Mouse (Mus musculus): Measurements from ENCODE around the gene Glyctk. TPM values are rescaled to one million over a fixed set of nuclear protein-coding genes. Genes with fewer than 3 reads are reported as not detected.

Gene Glyctk
- polyA plus RNA-seq, 1 experiment from 2014 or later: 9.4 TPM

GRCm38 (mm10) chr9:106157623-106157925 is 364 bp downstream of the Glyctk start:
- Histone ChIP-seq H3K9me3 (replicated peaks) (no peaks in the 10 kb centered on the region), H3K4me3 (replicated peaks) (no peak overlapping the region), H3K27ac (peak overlapping the region; percentile 38), H3K4me2 (no peak overlapping the region), H3K36me3 (no peaks in the 10 kb centered on the region), H3K27me3 (no peaks in the 10 kb centered on the region), H3K4me1 (peaks cover 9% of the 10 kb centered on the region), H3K9ac (no peak overlapping the region)
- WGBS: 85% methylated on average over 10 of the region's 10 CpGs
- ATAC-seq (replicated peaks; ENCODE audit: low FRiP score): 0 out of 2 replicates have a peak, but pooled peaks have one; percentile 5

GRCm38 (mm10) chr9:106156921-106157622 is 866 bp downstream of the Glyctk start:
- 80% methylated on average over 21 of the region's 21 CpGs for WGBS
- Histone ChIP-seq H3K27ac (peak overlapping the region; percentile 38; the same call in 1 of the 2 replicates), H3K27me3 (no peaks in the 10 kb centered on the region), H3K9me3 (replicated peaks) (no peaks in the 10 kb centered on the region), H3K4me2 (no peak overlapping the region), H3K9ac (no peak overlapping the region), H3K36me3 (no peaks in the 10 kb centered on the region), H3K4me1 (peaks cover 9% of the 10 kb centered on the region), H3K4me3 (replicated peaks) (no peak overlapping the region; the same call in 1 of the 2 replicates)
- ATAC-seq (replicated peaks; ENCODE audit: low FRiP score): no peak

- Histone ChIP-seq H3K27me3 (no peaks in the 10 kb centered on the region), H3K4me2 (no peak overlapping the region), H3K4me3 (replicated peaks) (no peak overlapping the region), H3K27ac (no peak overlapping the region), H3K9me3 (replicated peaks) (no peaks in the 10 kb centered on the region), H3K4me1 (peaks cover 9% of the 10 kb centered on the region), H3K36me3 (no peaks in the 10 kb centered on the region), H3K9ac (no peak overlapping the region)
- WGBS: 63% methylated on average over 5 of the region's 5 CpGs
- ATAC-seq (replicated peaks; ENCODE audit: low FRiP score): no peak
Measured at GRCm38 (mm10) chr9:106156419-106156818, 1.5 kb downstream of the Glyctk start.

GRCm38 (mm10) chr9:106154106-106154505 is 3.8 kb downstream of the Glyctk start:
- H3K4me1 ChIP-seq: peaks cover 5% of the 10 kb centered on the region
- H3K36me3 ChIP-seq: no peaks in the 10 kb centered on the region
- H3K27me3 ChIP-seq: peaks cover 19% of the 10 kb centered on the region
- WGBS: 82% methylated on average over 9 of the region's 9 CpGs
- no peak overlapping the region for H3K9ac ChIP-seq
- no peak overlapping the region for H3K27ac ChIP-seq
- ATAC-seq (replicated peaks; ENCODE audit: low FRiP score): no peak
- H3K4me3 ChIP-seq (replicated peaks): no peak overlapping the region
- no peak overlapping the region for H3K4me2 ChIP-seq
- H3K9me3 ChIP-seq (replicated peaks): no peaks in the 10 kb centered on the region

- H3K4me3 ChIP-seq (replicated peaks): peak overlapping the region; percentile 45
- H3K9ac ChIP-seq: 0 out of 2 replicates have a peak overlapping the region, but pooled peaks have one; percentile 32
- peak overlapping the region; percentile 80 for H3K4me2 ChIP-seq
- H3K9me3 ChIP-seq (replicated peaks): no peaks in the 10 kb centered on the region
- peaks cover 20% of the 10 kb centered on the region for H3K4me1 ChIP-seq
- 17% methylated on average over 10 of the region's 10 CpGs for WGBS
- peaks cover 51% of the 10 kb centered on the region for H3K27me3 ChIP-seq
- no peaks in the 10 kb centered on the region for H3K36me3 ChIP-seq
- ATAC-seq (replicated peaks; ENCODE audit: low FRiP score): no peak
- H3K27ac ChIP-seq: no peak overlapping the region
Measured at GRCm38 (mm10) chr9:106149399-106149754, 8.6 kb downstream of the Glyctk start.

GRCm38 (mm10) chr9:106148541-106149398 is 9.2 kb downstream of the Glyctk start:
- Histone ChIP-seq H3K36me3 (no peaks in the 10 kb centered on the region), H3K27me3 (peaks cover 51% of the 10 kb centered on the region), H3K27ac (no peak overlapping the region), H3K4me1 (peaks cover 20% of the 10 kb centered on the region), H3K4me2 (peak overlapping the region; percentile 80), H3K9me3 (replicated peaks) (no peaks in the 10 kb centered on the region), H3K9ac (peak overlapping the region; percentile 32), H3K4me3 (replicated peaks) (peak overlapping the region; percentile 45)
- peak; percentile 76 for ATAC-seq (replicated peaks; ENCODE audit: low FRiP score)
- WGBS: under 1% methylated on average over 36 of the region's 36 CpGs

GRCm38 (mm10) chr9:106147851-106148431 is 10.0 kb downstream of the Glyctk start:
- Histone ChIP-seq H3K4me3 (replicated peaks) (peak overlapping the region; percentile 45), H3K4me1 (peaks cover 20% of the 10 kb centered on the region), H3K4me2 (peak overlapping the region; percentile 80), H3K9me3 (replicated peaks) (no peaks in the 10 kb centered on the region), H3K27me3 (peaks cover 51% of the 10 kb centered on the region), H3K27ac (no peak overlapping the region), H3K9ac (no peak overlapping the region; the same call in 1 of the 2 replicates), H3K36me3 (no peaks in the 10 kb centered on the region)
- peak; percentile 61 for ATAC-seq (replicated peaks; ENCODE audit: low FRiP score)
- 3% methylated on average over 10 of the region's 10 CpGs for WGBS

GRCm38 (mm10) chr9:106147281-106147680 is 10.7 kb downstream of the Glyctk start:
- Histone ChIP-seq H3K4me2 (no peak overlapping the region), H3K4me3 (replicated peaks) (no peak overlapping the region), H3K9ac (no peak overlapping the region), H3K4me1 (peaks cover 20% of the 10 kb centered on the region), H3K9me3 (replicated peaks) (no peaks in the 10 kb centered on the region), H3K27me3 (peaks cover 51% of the 10 kb centered on the region), H3K36me3 (no peaks in the 10 kb centered on the region), H3K27ac (no peak overlapping the region)
- WGBS: 34% methylated on average over 5 of the region's 5 CpGs
- ATAC-seq (replicated peaks; ENCODE audit: low FRiP score): no peak

- Histone ChIP-seq H3K27me3 (peaks cover 46% of the 10 kb centered on the region), H3K36me3 (no peaks in the 10 kb centered on the region), H3K4me2 (no peak overlapping the region), H3K4me3 (replicated peaks) (no peak overlapping the region), H3K27ac (no peak overlapping the region), H3K9ac (no peak overlapping the region), H3K4me1 (peaks cover 20% of the 10 kb centered on the region), H3K9me3 (replicated peaks) (no peaks in the 10 kb centered on the region)
- 86% methylated on average over 2 of the region's 2 CpGs for WGBS
- ATAC-seq (replicated peaks; ENCODE audit: low FRiP score): no peak
Measured at GRCm38 (mm10) chr9:106145582-106145981, 12.4 kb downstream of the Glyctk start.

- Histone ChIP-seq H3K4me1 (peaks cover 15% of the 10 kb centered on the region), H3K36me3 (no peaks in the 10 kb centered on the region), H3K27me3 (peaks cover 32% of the 10 kb centered on the region), H3K4me3 (replicated peaks) (no peak overlapping the region), H3K9ac (no peak overlapping the region), H3K4me2 (no peak overlapping the region), H3K9me3 (replicated peaks) (no peaks in the 10 kb centered on the region), H3K27ac (no peak overlapping the region)
- WGBS: 83% methylated on average over 7 of the region's 7 CpGs
- no peak for ATAC-seq (replicated peaks; ENCODE audit: low FRiP score)
Measured at GRCm38 (mm10) chr9:106144176-106144575, 13.8 kb downstream of the Glyctk start.

- 74% methylated on average over 12 of the region's 12 CpGs for WGBS
- Histone ChIP-seq H3K4me3 (replicated peaks) (no peak overlapping the region), H3K9ac (no peak overlapping the region), H3K4me2 (no peak overlapping the region), H3K4me1 (no peaks in the 10 kb centered on the region), H3K9me3 (replicated peaks) (no peaks in the 10 kb centered on the region), H3K27ac (no peak overlapping the region), H3K36me3 (no peaks in the 10 kb centered on the region), H3K27me3 (peaks cover 10% of the 10 kb centered on the region)
- no peak for ATAC-seq (replicated peaks; ENCODE audit: low FRiP score)
Measured at GRCm38 (mm10) chr9:106141955-106142354, 16.0 kb downstream of the Glyctk start.

GRCm38 (mm10) chr9:106139763-106140162 is 18.2 kb downstream of the Glyctk start:
- no peaks in the 10 kb centered on the region for H3K27me3 ChIP-seq
- H3K4me1 ChIP-seq: no peaks in the 10 kb centered on the region
- H3K4me3 ChIP-seq (replicated peaks): no peak overlapping the region
- WGBS: 43% methylated on average over 10 of the region's 10 CpGs
- H3K4me2 ChIP-seq: no peak overlapping the region
- H3K9ac ChIP-seq: no peak overlapping the region
- H3K27ac ChIP-seq: no peak overlapping the region
- no peaks in the 10 kb centered on the region for H3K9me3 ChIP-seq (replicated peaks)
- no peaks in the 10 kb centered on the region for H3K36me3 ChIP-seq
- no peak for ATAC-seq (replicated peaks; ENCODE audit: low FRiP score)
